Mouse (Mus musculus): Measurements from ENCODE around the gene Krtap24-1.

Krtap24-1 gene

GRCm38 (mm10) chr16:88611922-88612321, at the start of gene Krtap24-1:
Gene Krtap24-1 (minus strand): TSS chr16:88612279.
- DNase-seq (ENCODE audit: low read depth, low spot score), result no peak

GRCm38 (mm10) chr16:88657426-88657825, 45.3 kb upstream of the Krtap24-1 start:
- DNase-seq (ENCODE audit: low read depth, low spot score), result no peak

- no peak for DNase-seq (ENCODE audit: low read depth, low spot score)
Measured at GRCm38 (mm10) chr16:88651952-88652351, 39.9 kb upstream of the Krtap24-1 start.

GRCm38 (mm10) chr16:88651082-88651481, 39.0 kb upstream of the Krtap24-1 start:
- DNase-seq (ENCODE audit: low read depth, low spot score), result no peak

- DNase-seq (ENCODE audit: low read depth, low spot score), result no peak
Measured at GRCm38 (mm10) chr16:88647358-88647846, 35.3 kb upstream of the Krtap24-1 start, which contains the start of gene Krtap26-1. Gene Krtap26-1 (minus strand): TSS chr16:88647796.

- no peak for DNase-seq (ENCODE audit: low read depth, low spot score)
Measured at GRCm38 (mm10) chr16:88646366-88647111, 34.5 kb upstream of the Krtap24-1 start.

- DNase-seq (ENCODE audit: low read depth, low spot score), result no peak
Measured at GRCm38 (mm10) chr16:88640053-88640452, 28.0 kb upstream of the Krtap24-1 start.

- DNase-seq (ENCODE audit: low read depth, low spot score), result no peak
Measured at GRCm38 (mm10) chr16:88635142-88635541, 23.1 kb upstream of the Krtap24-1 start.

- DNase-seq (ENCODE audit: low read depth, low spot score), result no peak
Measured at GRCm38 (mm10) chr16:88631474-88631873, 19.4 kb upstream of the Krtap24-1 start.

- no peak for DNase-seq (ENCODE audit: low read depth, low spot score)
Measured at GRCm38 (mm10) chr16:88627566-88627965, 15.5 kb upstream of the Krtap24-1 start, which contains the start of gene 2310079G19Rik. Gene 2310079G19Rik (minus strand): TSS chr16:88627666.

GRCm38 (mm10) chr16:88612712-88613111, 633 bp upstream of the Krtap24-1 start:
- no peak for DNase-seq (ENCODE audit: low read depth, low spot score)

- DNase-seq (ENCODE audit: low read depth, low spot score), result no peak
Measured at GRCm38 (mm10) chr16:88604570-88604969, 7.5 kb downstream of the Krtap24-1 start.

- DNase-seq (ENCODE audit: low read depth, low spot score), result no peak
Measured at GRCm38 (mm10) chr16:88602464-88602863, 9.6 kb downstream of the Krtap24-1 start.

- no peak for DNase-seq (ENCODE audit: low read depth, low spot score)
Measured at GRCm38 (mm10) chr16:88600303-88600702, 11.8 kb downstream of the Krtap24-1 start.

GRCm38 (mm10) chr16:88599504-88600237, 12.4 kb downstream of the Krtap24-1 start:
- DNase-seq (ENCODE audit: low read depth, low spot score), result no peak

- DNase-seq (ENCODE audit: low read depth, low spot score), result no peak
Measured at GRCm38 (mm10) chr16:88592758-88593157, 19.3 kb downstream of the Krtap24-1 start.

- DNase-seq (ENCODE audit: low read depth, low spot score), result no peak
Measured at GRCm38 (mm10) chr16:88583338-88583737, 28.7 kb downstream of the Krtap24-1 start.

GRCm38 (mm10) chr16:88575885-88576679, 36.0 kb downstream of the Krtap24-1 start:
- no peak for DNase-seq (ENCODE audit: low read depth, low spot score)

- no peak for DNase-seq (ENCODE audit: low read depth, low spot score)
Measured at GRCm38 (mm10) chr16:88572904-88573404, 39.1 kb downstream of the Krtap24-1 start.

- no peak for DNase-seq (ENCODE audit: low read depth, low spot score)
Measured at GRCm38 (mm10) chr16:88570136-88570535, 41.9 kb downstream of the Krtap24-1 start.

GRCm38 (mm10) chr16:88569732-88570131, 42.3 kb downstream of the Krtap24-1 start:
- DNase-seq (ENCODE audit: low read depth, low spot score), result no peak
